Mouse (Mus musculus): ENCODE results near the gene Ctnnd2. TPM values are rescaled to one million over a fixed set of nuclear protein-coding genes. Genes with fewer than 3 reads are reported as not detected.
"Not testable (repeated sequence)": the region's sequence is repeated elsewhere in the genome, so short reads cannot be mapped to it uniquely, and the experiment has no call there.

Ctnnd2 gene
- 0.83 and 1.7 TPM in 2 replicates for polyA plus RNA-seq (2015; fragmentation: Nextera tagmentation; extraction: Ambion mirVana)

DNA sequence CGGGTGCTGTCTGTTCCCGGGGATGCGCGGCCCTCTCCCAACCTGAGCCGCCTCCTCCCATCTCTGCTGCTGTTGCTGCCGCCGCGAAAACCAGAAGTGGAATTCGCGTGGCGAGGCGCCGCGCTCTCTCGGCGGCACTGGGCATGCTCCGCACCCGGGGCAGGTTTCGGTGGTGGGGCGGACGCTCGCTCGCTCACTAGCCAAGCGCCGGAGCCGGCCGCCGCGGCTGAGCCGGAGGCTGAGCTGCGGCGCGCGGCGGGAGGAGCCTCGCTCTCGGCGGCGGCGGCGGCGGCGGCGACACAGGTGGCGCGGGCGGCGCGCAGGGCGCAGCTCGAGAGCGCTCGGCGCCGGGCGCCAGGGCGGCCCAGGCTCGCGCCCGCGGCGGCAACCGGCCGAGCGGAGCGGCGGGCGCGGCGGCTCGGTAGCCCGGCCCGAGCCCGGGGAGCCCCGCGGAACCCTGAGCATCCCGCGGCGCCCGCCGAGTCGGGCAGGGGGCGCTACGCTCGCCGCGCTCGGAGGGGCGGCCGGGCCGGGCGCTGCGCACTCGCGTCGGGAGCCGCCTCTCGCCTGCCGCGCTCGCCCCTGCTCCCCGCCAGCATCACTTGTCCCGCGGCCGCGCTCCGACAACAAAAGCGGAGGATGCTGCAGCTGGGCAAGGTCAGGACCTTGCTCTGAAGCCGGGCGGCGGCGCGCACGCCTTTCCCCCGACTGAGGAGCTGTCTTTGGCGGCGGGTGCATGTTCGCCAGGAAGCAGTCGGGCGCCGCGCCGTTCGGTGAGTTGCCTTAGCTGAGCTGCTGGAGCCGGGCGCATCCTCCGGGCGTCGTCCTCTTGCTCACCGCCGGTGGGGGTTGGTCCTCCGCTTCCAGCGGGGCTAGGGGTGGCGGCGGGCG is at the start of gene Ctnnd2:
TSS of gene Ctnnd2 (plus strand) at position 203 of the 891 bp plus-strand sequence.
- H3K27me3 ChIP-seq (ENCODE audit: control insufficient read depth, insufficient read depth, low read length), result peaks cover 33% of the 10 kb centered on the region
- peaks cover 5% of the 10 kb centered on the region; the same call in 1 of the 2 replicates for H3K4me1 ChIP-seq (ENCODE audit: control insufficient read depth, insufficient read depth, low read length)
- WGBS, result under 1% methylated on average over 120 of the region's 136 CpGs
- no peaks in the 10 kb centered on the region for H3K9me3 ChIP-seq (replicated peaks; ENCODE audit: control insufficient read depth, low read length)
- peak; percentile 76 for ATAC-seq (replicated peaks; ENCODE audit: extremely low read depth, insufficient read depth, low FRiP score)
- peak within 1 kb of the TSS; percentile 57 for H3K9ac ChIP-seq (ENCODE audit: low read length)
- H3K4me3 ChIP-seq (ENCODE audit: low read length), result peak within 1 kb of the TSS; percentile 71
- H3K4me2 ChIP-seq (ENCODE audit: low read depth, low read length), result peak within 1 kb of the TSS; percentile 96
- no peak within 1 kb of the TSS for H3K27ac ChIP-seq (ENCODE audit: low read length)
- H3K36me3 ChIP-seq (ENCODE audit: control insufficient read depth, insufficient read depth), result no peaks in the 10 kb centered on the region

DNA sequence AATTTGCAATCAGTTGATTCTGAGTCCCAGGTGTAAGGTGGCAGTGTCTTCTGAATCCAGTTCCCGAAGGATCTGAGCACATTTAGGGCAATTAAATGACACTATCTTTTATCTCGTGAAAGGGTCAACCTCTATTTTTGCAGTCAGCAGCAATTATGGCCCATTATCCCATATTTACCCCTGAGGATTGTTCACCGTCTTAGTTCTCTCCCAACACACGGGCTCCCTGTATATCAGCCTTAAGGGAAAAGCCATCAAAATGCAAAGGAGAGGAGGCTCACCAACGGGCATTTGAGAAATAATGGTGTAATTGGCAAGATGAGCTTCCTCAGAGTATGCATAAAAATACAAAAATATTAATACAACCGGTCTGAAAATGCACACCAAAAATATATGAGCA is 41.7 kb upstream of the Ctnnd2 start:
- 66% methylated on average over 6 of the region's 6 CpGs for WGBS

DNA sequence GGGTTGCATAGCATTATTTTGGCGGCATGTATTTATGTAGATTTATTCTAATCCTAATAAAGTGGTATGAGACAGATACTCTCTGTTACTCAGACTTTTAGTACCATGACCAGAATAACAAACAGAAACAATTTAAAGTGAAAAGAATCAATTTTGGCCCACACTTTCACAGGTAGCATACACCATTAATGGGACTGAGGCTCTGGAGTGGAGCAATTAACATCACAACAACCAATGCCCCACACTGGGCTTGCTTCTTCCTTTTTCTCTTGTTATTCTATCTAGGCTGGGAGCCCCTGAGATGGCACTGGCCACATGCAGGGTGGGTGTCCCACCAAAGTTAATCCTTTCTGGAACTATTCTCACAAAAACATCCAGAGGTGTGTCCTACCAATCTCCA is 32.8 kb upstream of the Ctnnd2 start:
- not testable (repeated sequence) for H3K9me3 ChIP-seq (replicated peaks; ENCODE audit: control insufficient read depth, low read length); H3K9ac ChIP-seq (ENCODE audit: low read length); H3K27me3 ChIP-seq (ENCODE audit: control insufficient read depth, insufficient read depth, low read length); ATAC-seq (replicated peaks; ENCODE audit: extremely low read depth, insufficient read depth, low FRiP score); H3K36me3 ChIP-seq (ENCODE audit: control insufficient read depth, insufficient read depth); H3K4me1 ChIP-seq (ENCODE audit: control insufficient read depth, insufficient read depth, low read length); H3K4me2 ChIP-seq (ENCODE audit: low read depth, low read length); H3K27ac ChIP-seq (ENCODE audit: low read length); H3K4me3 ChIP-seq (ENCODE audit: low read length)
- WGBS, result 49% methylated on average over 1 of the region's 1 CpGs

More for the DNA sequence above, 41.7 kb upstream of the Ctnnd2 start:
- Histone ChIP-seq H3K4me1 (ENCODE audit: control insufficient read depth, insufficient read depth, low read length) (no peaks in the 10 kb centered on the region), H3K4me2 (ENCODE audit: low read depth, low read length) (no peak overlapping the region), H3K4me3 (ENCODE audit: low read length) (no peak overlapping the region), H3K27ac (ENCODE audit: low read length) (no peak overlapping the region), H3K27me3 (ENCODE audit: control insufficient read depth, insufficient read depth, low read length) (no peaks in the 10 kb centered on the region), H3K9ac (ENCODE audit: low read length) (no peak overlapping the region), H3K36me3 (ENCODE audit: control insufficient read depth, insufficient read depth) (no peaks in the 10 kb centered on the region), H3K9me3 (replicated peaks; ENCODE audit: control insufficient read depth, low read length) (no peaks in the 10 kb centered on the region)
- ATAC-seq (replicated peaks; ENCODE audit: extremely low read depth, insufficient read depth, low FRiP score), result no peak

DNA sequence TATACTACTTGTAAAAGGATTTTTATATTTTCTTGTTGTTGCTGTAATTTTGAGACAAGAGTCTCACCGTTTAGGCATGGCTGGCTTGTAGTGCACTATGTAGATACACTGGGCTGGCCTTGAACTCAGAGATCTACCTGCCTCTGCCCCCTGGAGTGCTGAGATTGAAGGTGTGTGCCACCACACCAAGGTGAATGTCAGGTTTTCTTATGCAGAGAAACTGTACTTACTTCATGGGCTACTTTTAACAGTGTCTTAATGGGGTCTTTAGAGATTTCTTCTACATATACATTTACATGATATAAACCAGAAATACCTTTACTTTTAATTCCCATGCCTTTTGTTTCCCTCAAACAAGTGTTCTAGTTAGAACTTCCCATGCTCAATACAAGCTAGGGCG is 27.0 kb upstream of the Ctnnd2 start:
- H3K9me3 ChIP-seq (replicated peaks; ENCODE audit: control insufficient read depth, low read length), result no peaks in the 10 kb centered on the region
- no peak for ATAC-seq (replicated peaks; ENCODE audit: extremely low read depth, insufficient read depth, low FRiP score)
- H3K27ac ChIP-seq (ENCODE audit: low read length), result no peak overlapping the region
- H3K4me3 ChIP-seq (ENCODE audit: low read length), result no peak overlapping the region
- H3K4me2 ChIP-seq (ENCODE audit: low read depth, low read length), result no peak overlapping the region
- no peak overlapping the region for H3K9ac ChIP-seq (ENCODE audit: low read length)
- WGBS, result 74% methylated on average over 2 of the region's 2 CpGs
- H3K4me1 ChIP-seq (ENCODE audit: control insufficient read depth, insufficient read depth, low read length), result no peaks in the 10 kb centered on the region
- no peaks in the 10 kb centered on the region for H3K36me3 ChIP-seq (ENCODE audit: control insufficient read depth, insufficient read depth)
- H3K27me3 ChIP-seq (ENCODE audit: control insufficient read depth, insufficient read depth, low read length), result no peaks in the 10 kb centered on the region

DNA sequence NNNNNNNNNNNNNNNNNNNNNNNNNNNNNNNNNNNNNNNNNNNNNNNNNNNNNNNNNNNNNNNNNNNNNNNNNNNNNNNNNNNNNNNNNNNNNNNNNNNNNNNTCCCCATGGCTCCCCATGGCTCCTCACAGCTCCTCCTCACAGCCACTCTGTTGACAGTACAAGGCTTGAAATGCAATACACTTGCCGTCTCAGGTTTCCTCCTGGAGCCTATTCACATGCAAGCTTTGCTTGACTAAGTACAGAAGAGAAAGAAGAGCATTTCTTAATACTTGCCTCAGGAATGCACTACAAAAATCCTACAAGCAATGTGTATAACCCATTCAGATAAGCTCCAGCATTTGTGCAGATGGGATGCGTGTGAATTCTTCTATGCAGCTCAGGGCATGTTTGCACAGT is 20.2 kb upstream of the Ctnnd2 start:
- ATAC-seq (replicated peaks; ENCODE audit: extremely low read depth, insufficient read depth, low FRiP score), result no peak
- Histone ChIP-seq H3K9me3 (replicated peaks; ENCODE audit: control insufficient read depth, low read length) (no peaks in the 10 kb centered on the region), H3K27me3 (ENCODE audit: control insufficient read depth, insufficient read depth, low read length) (no peaks in the 10 kb centered on the region), H3K36me3 (ENCODE audit: control insufficient read depth, insufficient read depth) (no peaks in the 10 kb centered on the region), H3K27ac (ENCODE audit: low read length) (no peak overlapping the region), H3K4me1 (ENCODE audit: control insufficient read depth, insufficient read depth, low read length) (no peaks in the 10 kb centered on the region), H3K4me2 (ENCODE audit: low read depth, low read length) (no peak overlapping the region), H3K4me3 (ENCODE audit: low read length) (no peak overlapping the region), H3K9ac (ENCODE audit: low read length) (no peak overlapping the region)
- WGBS, result 49% methylated on average over 2 of the region's 2 CpGs

DNA sequence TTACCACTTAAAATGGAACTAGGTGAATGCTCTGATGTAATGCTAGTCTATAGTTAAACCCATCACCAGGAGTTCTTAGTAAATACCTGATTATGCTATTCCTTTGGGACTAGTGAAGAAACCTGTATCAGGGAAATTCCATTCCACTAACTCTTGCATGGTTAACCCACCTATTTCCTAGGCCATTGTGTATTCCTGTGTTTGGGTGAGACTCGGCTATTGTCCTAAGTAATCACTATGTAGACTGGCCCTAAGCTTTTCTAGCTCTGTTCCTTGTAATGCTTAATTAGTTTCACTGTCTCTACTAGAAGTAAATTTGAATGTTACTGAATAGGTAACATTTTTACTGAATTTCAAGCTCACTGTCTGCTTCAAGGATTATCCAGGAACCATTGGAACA is 14.4 kb upstream of the Ctnnd2 start:
- no peak for ATAC-seq (replicated peaks; ENCODE audit: extremely low read depth, insufficient read depth, low FRiP score)
- H3K36me3 ChIP-seq (ENCODE audit: control insufficient read depth, insufficient read depth), result no peaks in the 10 kb centered on the region

DNA sequence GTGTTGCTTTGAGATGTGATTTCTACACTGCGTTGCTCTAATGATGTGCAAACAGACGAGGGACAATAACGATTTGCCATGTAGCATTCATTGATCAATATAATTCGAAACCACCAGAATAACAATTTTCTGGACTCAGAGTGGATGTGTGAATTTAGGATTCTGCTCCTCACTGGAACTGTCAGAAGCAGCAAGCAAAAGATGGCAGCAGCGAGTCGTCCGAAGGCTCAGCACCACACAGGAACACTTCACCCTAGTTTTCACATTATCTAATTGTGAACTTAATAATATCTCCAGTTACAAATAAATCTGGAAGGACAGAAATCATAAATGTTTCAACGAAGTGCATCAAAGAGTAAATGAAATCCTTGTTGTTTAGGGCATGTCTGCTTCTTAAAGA is 2.4 kb upstream of the Ctnnd2 start:
- Histone ChIP-seq H3K27me3 (ENCODE audit: control insufficient read depth, insufficient read depth, low read length) (peaks cover 33% of the 10 kb centered on the region), H3K4me3 (ENCODE audit: low read length) (no peak overlapping the region), H3K9me3 (replicated peaks; ENCODE audit: control insufficient read depth, low read length) (no peaks in the 10 kb centered on the region), H3K9ac (ENCODE audit: low read length) (no peak overlapping the region), H3K27ac (ENCODE audit: low read length) (no peak overlapping the region), H3K36me3 (ENCODE audit: control insufficient read depth, insufficient read depth) (no peaks in the 10 kb centered on the region), H3K4me2 (ENCODE audit: low read depth, low read length) (no peak overlapping the region), H3K4me1 (ENCODE audit: control insufficient read depth, insufficient read depth, low read length) (peaks cover 5% of the 10 kb centered on the region; the same call in 1 of the 2 replicates)
- ATAC-seq (replicated peaks; ENCODE audit: extremely low read depth, insufficient read depth, low FRiP score), result no peak
- 68% methylated on average over 8 of the region's 8 CpGs for WGBS

More for the DNA sequence above, 14.4 kb upstream of the Ctnnd2 start:
- H3K4me1 ChIP-seq (ENCODE audit: control insufficient read depth, insufficient read depth, low read length), result no peaks in the 10 kb centered on the region
- no peak overlapping the region for H3K4me2 ChIP-seq (ENCODE audit: low read depth, low read length)
- no peaks in the 10 kb centered on the region for H3K27me3 ChIP-seq (ENCODE audit: control insufficient read depth, insufficient read depth, low read length)
- 69% methylated on average over 1 of the region's 1 CpGs for WGBS
- no peak overlapping the region for H3K4me3 ChIP-seq (ENCODE audit: low read length)
- no peaks in the 10 kb centered on the region for H3K9me3 ChIP-seq (replicated peaks; ENCODE audit: control insufficient read depth, low read length)
- H3K27ac ChIP-seq (ENCODE audit: low read length), result no peak overlapping the region
- H3K9ac ChIP-seq (ENCODE audit: low read length), result no peak overlapping the region

DNA sequence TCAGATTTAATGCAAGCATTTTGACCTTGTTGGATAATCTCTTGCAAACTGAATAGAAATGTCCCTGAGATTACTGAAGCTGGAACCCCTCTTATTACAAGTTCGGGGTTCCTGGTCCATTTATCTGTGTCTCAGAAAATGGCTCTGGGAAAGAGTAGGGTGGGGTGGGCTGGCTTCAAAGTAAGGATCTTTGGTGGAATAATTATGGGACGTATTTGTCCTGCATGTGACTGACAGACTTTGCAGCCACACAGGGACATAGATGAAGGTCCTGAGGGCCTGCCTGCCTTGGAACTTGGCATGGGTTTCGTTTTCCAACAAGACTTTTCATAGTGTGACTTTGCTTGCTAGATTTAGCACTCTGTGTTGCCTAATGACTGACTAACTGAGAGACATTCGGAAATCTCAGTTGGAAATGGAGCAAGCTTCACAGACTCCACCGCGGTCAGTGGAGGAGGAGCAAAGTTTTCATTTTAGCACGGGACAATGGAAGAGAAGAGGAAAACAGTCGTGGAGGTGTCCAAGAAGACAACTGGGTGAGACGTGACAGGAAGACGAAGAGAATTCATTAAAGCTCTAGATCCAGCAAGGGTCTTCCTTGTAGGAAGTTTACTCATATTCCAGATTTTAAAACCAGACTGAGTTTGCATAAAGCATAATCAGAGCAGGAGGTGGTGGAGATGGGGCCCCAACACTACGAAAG is 749 bp upstream of the Ctnnd2 start:
- WGBS, result 16% methylated on average over 11 of the region's 11 CpGs
- no peak overlapping the region for H3K27ac ChIP-seq (ENCODE audit: low read length)
- no peaks in the 10 kb centered on the region for H3K36me3 ChIP-seq (ENCODE audit: control insufficient read depth, insufficient read depth)
- H3K4me3 ChIP-seq (ENCODE audit: low read length), result peak overlapping the region; percentile 71
- H3K27me3 ChIP-seq (ENCODE audit: control insufficient read depth, insufficient read depth, low read length), result peaks cover 33% of the 10 kb centered on the region
- H3K4me1 ChIP-seq (ENCODE audit: control insufficient read depth, insufficient read depth, low read length), result peaks cover 5% of the 10 kb centered on the region; the same call in 1 of the 2 replicates
- no peak overlapping the region for H3K9ac ChIP-seq (ENCODE audit: low read length)
- ATAC-seq (replicated peaks; ENCODE audit: extremely low read depth, insufficient read depth, low FRiP score), result no peak
- H3K9me3 ChIP-seq (replicated peaks; ENCODE audit: control insufficient read depth, low read length), result no peaks in the 10 kb centered on the region
- peak overlapping the region; percentile 96 for H3K4me2 ChIP-seq (ENCODE audit: low read depth, low read length)

Data from heart, embryonic 16.5 days (tissue).